Mouse (Mus musculus) heart, postnatal 0 days (tissue): Measurements from ENCODE around the gene Tbx6.
A peak's percentile ranks its signal among the peaks of the same experiment; 100 is the strongest.

Experiments
- CTCF ChIP-seq: IDR thresholded peaks from 2 replicates; pipeline ENCODE4 v1.5.1; 2016; ENCODE audit warnings: antibody characterized with exemption, control low read depth, low read depth
- EP300 ChIP-seq: IDR thresholded peaks from 2 replicates; pipeline ENCODE4 v1.6.1; 2016; ENCODE audit warnings: antibody characterized with exemption, low read depth

GRCm38 (mm10) chr7:126779983-126780970 is 1.0 kb upstream of the Tbx6 start:
- peak; percentile 87 for TF ChIP-seq CTCF
- 0 out of 2 replicates have a peak, but pooled peaks have one; percentile 49 for TF ChIP-seq EP300
